Mouse (Mus musculus): ENCODE measurements at regions not wholly inside any gene's neighbourhood (a gene's known extent, or its start where the extent isn't known, plus 50 kb on each side); places are given as distances from the start of the nearest gene placed in this dataset.

DNA sequence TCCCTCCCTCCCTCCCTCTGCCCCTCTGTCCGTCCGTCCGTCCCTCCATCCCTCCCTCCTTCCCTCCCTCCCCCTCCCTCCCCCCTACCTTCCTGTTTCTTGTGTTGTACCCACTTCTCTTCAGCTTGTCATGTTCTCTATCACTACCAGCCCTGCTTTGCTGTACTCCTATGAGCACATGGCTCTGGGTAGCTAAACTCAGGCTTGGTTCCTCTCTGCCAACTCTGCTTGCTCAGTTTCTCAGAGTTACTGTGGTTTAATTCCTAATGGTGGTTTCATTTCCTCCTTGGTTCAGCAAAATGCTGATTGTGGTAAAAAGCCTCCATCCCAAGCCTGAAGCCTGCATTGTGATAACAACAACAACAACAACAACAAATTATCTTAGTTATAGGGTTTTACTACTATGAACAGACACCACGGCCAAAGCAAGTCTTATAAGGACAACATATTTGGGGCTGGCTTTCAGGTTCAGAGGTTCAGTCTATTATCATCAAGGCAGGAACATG lies 279.5 kb upstream of the Zfp703 start:
- Histone ChIP-seq H3K4me2 (replicated peaks; ENCODE audit: low read depth, low read length) (no peak overlapping the region), H3K9ac (ENCODE audit: low read depth, low read length) (no peak overlapping the region), H3K4me3 (ENCODE audit: low read length) (no peak overlapping the region), H3K9me3 (ENCODE audit: control insufficient read depth, low read length) (no peaks in the 10 kb centered on the region), H3K36me3 (ENCODE audit: control insufficient read depth, insufficient read depth, low read length) (no peaks in the 10 kb centered on the region), H3K4me1 (ENCODE audit: control insufficient read depth, insufficient read depth, low read length) (no peaks in the 10 kb centered on the region), H3K27ac (ENCODE audit: low read depth, low read length) (no peak overlapping the region), H3K27me3 (ENCODE audit: control insufficient read depth, insufficient read depth, low read length) (peaks cover 8% of the 10 kb centered on the region; the same call in 1 of the 2 replicates)
- no peak for ATAC-seq (ENCODE audit: low FRiP score, low TSS enrichment)
- 98% methylated on average over 1 of the region's 4 CpGs for WGBS

- H3K9me3 ChIP-seq (ENCODE audit: control insufficient read depth, low read length), result no peaks in the 10 kb centered on the region
- H3K27me3 ChIP-seq (ENCODE audit: control insufficient read depth, insufficient read depth, low read length), result peaks cover 4% of the 10 kb centered on the region; the same call in 1 of the 2 replicates
- H3K4me3 ChIP-seq (ENCODE audit: low read length), result no peak overlapping the region
- no peak for ATAC-seq (ENCODE audit: low FRiP score, low TSS enrichment)
- no peak overlapping the region for H3K27ac ChIP-seq (ENCODE audit: low read depth, low read length)
- no peak overlapping the region for H3K9ac ChIP-seq (ENCODE audit: low read depth, low read length)
- no peaks in the 10 kb centered on the region for H3K4me1 ChIP-seq (ENCODE audit: control insufficient read depth, insufficient read depth, low read length)
- H3K4me2 ChIP-seq (replicated peaks; ENCODE audit: low read depth, low read length), result no peak overlapping the region
- 55% methylated on average over 7 of the region's 7 CpGs for WGBS
- H3K36me3 ChIP-seq (ENCODE audit: control insufficient read depth, insufficient read depth, low read length), result no peaks in the 10 kb centered on the region
Measured at GRCm38 (mm10) chr8:26698580-26698979, 278.5 kb upstream of the Zfp703 start.

DNA sequence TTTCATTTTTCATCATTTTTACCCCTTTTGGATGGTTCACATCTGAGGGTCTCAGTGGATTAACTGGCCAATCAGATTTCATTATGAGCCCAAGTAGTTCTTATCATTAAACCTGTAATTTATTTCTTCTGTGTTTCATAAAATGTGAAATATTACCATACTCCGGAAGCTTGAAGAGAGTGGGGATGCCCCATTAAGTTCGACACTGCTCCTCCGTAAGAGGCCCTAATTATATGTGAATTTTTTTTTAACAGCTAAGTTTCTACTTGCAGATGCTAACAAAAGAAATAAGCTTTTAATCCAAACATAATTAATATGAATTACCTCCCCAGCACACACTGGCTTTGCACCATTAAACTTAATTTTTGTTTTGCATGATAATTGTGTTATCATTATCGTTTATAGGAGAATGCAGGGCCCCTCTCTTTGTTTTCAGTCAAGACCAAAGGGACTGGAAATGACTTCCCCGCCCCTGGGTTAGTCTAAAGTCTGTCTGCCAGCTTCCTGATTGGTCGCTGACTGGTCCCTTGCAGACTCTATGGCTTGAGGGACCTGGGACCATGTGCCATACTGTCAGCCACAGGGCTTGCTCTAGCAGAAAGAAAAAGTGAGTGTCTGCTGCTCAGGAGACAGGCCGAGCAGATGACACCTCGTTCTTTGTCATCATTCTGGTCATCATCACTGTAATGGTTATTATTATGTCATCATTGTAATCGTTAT lies 270.9 kb upstream of the Zfp703 start:
- no peaks in the 10 kb centered on the region for H3K9me3 ChIP-seq (ENCODE audit: control insufficient read depth, low read length)
- ATAC-seq (ENCODE audit: low FRiP score, low TSS enrichment), result no peak
- H3K4me3 ChIP-seq (ENCODE audit: low read length), result no peak overlapping the region
- H3K27me3 ChIP-seq (ENCODE audit: control insufficient read depth, insufficient read depth, low read length), result peaks cover 4% of the 10 kb centered on the region; the same call in 1 of the 2 replicates
- no peaks in the 10 kb centered on the region for H3K36me3 ChIP-seq (ENCODE audit: control insufficient read depth, insufficient read depth, low read length)
- H3K9ac ChIP-seq (ENCODE audit: low read depth, low read length), result no peak overlapping the region
- no peak overlapping the region for H3K4me2 ChIP-seq (replicated peaks; ENCODE audit: low read depth, low read length)
- 0 out of 2 replicates have a peak, but pooled peaks cover 11% of the 10 kb centered on the region for H3K4me1 ChIP-seq (ENCODE audit: control insufficient read depth, insufficient read depth, low read length)
- H3K27ac ChIP-seq (ENCODE audit: low read depth, low read length), result no peak overlapping the region
- 37% methylated on average over 9 of the region's 9 CpGs for WGBS

DNA sequence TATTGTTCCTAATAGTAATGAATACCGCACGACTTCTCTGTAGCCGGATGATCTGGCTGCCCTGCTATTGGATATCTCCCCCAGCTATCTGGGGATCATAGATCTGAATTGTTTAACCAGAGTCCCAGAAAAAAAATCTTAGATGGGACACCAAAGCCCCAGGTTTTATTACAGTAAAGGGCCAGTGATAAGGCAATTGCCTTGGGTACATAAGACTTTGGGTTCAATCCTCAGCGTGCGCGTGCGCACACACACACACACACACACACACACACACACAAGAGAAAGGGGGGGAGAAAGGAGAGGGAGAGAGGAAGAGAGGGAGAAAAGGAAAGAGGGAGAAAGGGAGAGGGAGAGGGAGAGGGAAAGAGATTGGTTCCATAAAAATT lies 270.4 kb upstream of the Zfp703 start:
- H3K9me3 ChIP-seq (ENCODE audit: control insufficient read depth, low read length), result no peaks in the 10 kb centered on the region
- no peak overlapping the region for H3K27ac ChIP-seq (ENCODE audit: low read depth, low read length)
- H3K27me3 ChIP-seq (ENCODE audit: control insufficient read depth, insufficient read depth, low read length), result peaks cover 4% of the 10 kb centered on the region; the same call in 1 of the 2 replicates
- H3K36me3 ChIP-seq (ENCODE audit: control insufficient read depth, insufficient read depth, low read length), result no peaks in the 10 kb centered on the region
- 0 out of 2 replicates have a peak, but pooled peaks cover 11% of the 10 kb centered on the region for H3K4me1 ChIP-seq (ENCODE audit: control insufficient read depth, insufficient read depth, low read length)
- no peak overlapping the region for H3K9ac ChIP-seq (ENCODE audit: low read depth, low read length)
- 85% methylated on average over 7 of the region's 7 CpGs for WGBS
- H3K4me3 ChIP-seq (ENCODE audit: low read length), result no peak overlapping the region
- no peak for ATAC-seq (ENCODE audit: low FRiP score, low TSS enrichment)
- no peak overlapping the region for H3K4me2 ChIP-seq (replicated peaks; ENCODE audit: low read depth, low read length)

GRCm38 (mm10) chr8:26713836-26714235 lies 263.3 kb upstream of the Zfp703 start:
- Histone ChIP-seq H3K4me2 (replicated peaks; ENCODE audit: low read depth, low read length) (no peak overlapping the region), H3K27ac (ENCODE audit: low read depth, low read length) (no peak overlapping the region), H3K4me1 (ENCODE audit: control insufficient read depth, insufficient read depth, low read length) (0 out of 2 replicates have a peak, but pooled peaks cover 8% of the 10 kb centered on the region), H3K9ac (ENCODE audit: low read depth, low read length) (no peak overlapping the region), H3K9me3 (ENCODE audit: control insufficient read depth, low read length) (no peaks in the 10 kb centered on the region), H3K4me3 (ENCODE audit: low read length) (no peak overlapping the region), H3K36me3 (ENCODE audit: control insufficient read depth, insufficient read depth, low read length) (no peaks in the 10 kb centered on the region), H3K27me3 (ENCODE audit: control insufficient read depth, insufficient read depth, low read length) (no peaks in the 10 kb centered on the region)
- no peak for ATAC-seq (ENCODE audit: low FRiP score, low TSS enrichment)
- 63% methylated on average over 8 of the region's 8 CpGs for WGBS

DNA sequence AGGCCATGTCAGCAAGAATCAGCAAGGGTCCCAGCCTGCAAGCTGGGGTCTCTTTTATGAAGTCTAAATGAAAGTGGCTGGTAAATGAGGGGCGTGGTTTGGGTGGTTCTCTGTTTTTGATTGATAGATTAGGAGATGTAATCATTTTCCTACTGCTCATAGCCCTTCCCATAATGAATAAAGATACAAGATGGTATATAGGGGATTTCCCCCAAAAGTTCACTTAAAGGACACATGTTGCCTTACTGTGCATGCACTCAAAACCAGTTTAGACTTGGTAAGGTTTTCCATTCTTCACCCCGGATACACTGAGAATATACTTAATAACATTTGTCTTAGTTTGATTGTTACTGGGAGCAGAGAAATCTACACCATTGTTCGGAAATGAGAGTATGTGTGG lies 262.4 kb upstream of the Zfp703 start:
- H3K4me1 ChIP-seq (ENCODE audit: control insufficient read depth, insufficient read depth, low read length), result 0 out of 2 replicates have a peak, but pooled peaks cover 6% of the 10 kb centered on the region
- ATAC-seq (ENCODE audit: low FRiP score, low TSS enrichment), result no peak
- no peak overlapping the region for H3K4me3 ChIP-seq (ENCODE audit: low read length)
- no peaks in the 10 kb centered on the region for H3K9me3 ChIP-seq (ENCODE audit: control insufficient read depth, low read length)
- WGBS, result 86% methylated on average over 3 of the region's 3 CpGs
- no peak overlapping the region for H3K27ac ChIP-seq (ENCODE audit: low read depth, low read length)
- no peak overlapping the region for H3K9ac ChIP-seq (ENCODE audit: low read depth, low read length)
- H3K4me2 ChIP-seq (replicated peaks; ENCODE audit: low read depth, low read length), result no peak overlapping the region
- no peaks in the 10 kb centered on the region for H3K36me3 ChIP-seq (ENCODE audit: control insufficient read depth, insufficient read depth, low read length)
- H3K27me3 ChIP-seq (ENCODE audit: control insufficient read depth, insufficient read depth, low read length), result no peaks in the 10 kb centered on the region

DNA sequence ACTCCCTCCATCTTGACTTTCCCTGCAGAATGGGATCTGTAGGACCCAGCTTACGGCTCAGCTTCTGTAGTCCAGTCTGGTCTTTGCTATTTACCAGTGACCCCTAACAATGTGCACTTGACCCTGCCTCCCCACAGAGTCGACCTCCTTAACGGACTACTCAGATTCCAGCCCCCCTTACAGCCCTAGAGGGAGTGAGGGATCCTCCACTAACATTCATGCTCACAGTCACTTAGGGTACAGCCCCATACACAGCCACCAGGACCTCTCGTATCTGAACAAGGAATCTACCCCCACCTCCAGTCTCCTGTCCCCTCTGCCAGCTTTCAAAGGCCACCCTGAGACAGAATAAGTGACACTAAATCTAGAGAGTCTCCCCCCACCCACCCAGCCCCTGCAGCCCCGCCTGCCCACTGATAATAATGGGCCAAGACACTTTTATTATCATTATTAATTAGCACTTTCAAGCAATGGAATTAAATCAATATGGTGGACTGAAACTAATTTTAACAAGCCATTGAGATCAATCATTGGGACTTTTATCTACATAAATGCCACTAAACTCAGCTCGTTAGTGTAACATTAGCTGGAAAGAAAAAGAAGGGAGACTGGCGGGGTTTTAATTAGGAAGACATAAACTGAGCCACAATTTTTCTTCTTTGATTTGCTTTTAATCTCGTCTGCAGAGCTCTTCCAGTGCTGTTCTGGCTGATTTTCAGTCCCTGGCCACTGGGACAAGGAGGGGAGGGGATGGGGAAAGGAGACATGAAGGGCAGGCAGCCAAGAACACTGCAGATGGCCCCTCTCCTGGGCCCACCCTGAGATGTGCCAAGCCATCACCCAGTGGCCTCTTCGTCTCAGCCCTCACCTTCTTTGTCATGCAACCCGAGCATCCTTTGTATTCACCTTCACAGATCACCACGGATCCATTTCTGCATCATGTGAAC lies 258.4 kb upstream of the Zfp703 start:
- H3K9ac ChIP-seq (ENCODE audit: low read depth, low read length), result no peak overlapping the region
- H3K4me2 ChIP-seq (replicated peaks; ENCODE audit: low read depth, low read length), result no peak overlapping the region
- ATAC-seq (ENCODE audit: low FRiP score, low TSS enrichment), result peak; percentile 93
- no peak overlapping the region for H3K27ac ChIP-seq (ENCODE audit: low read depth, low read length)
- H3K27me3 ChIP-seq (ENCODE audit: control insufficient read depth, insufficient read depth, low read length), result no peaks in the 10 kb centered on the region
- H3K36me3 ChIP-seq (ENCODE audit: control insufficient read depth, insufficient read depth, low read length), result no peaks in the 10 kb centered on the region
- H3K4me3 ChIP-seq (ENCODE audit: low read length), result no peak overlapping the region
- 31% methylated on average over 11 of the region's 11 CpGs for WGBS
- H3K9me3 ChIP-seq (ENCODE audit: control insufficient read depth, low read length), result no peaks in the 10 kb centered on the region
- no peaks in the 10 kb centered on the region for H3K4me1 ChIP-seq (ENCODE audit: control insufficient read depth, insufficient read depth, low read length)

- H3K4me2 ChIP-seq (replicated peaks; ENCODE audit: low read depth, low read length), result no peak overlapping the region
- H3K9me3 ChIP-seq (ENCODE audit: control insufficient read depth, low read length), result no peaks in the 10 kb centered on the region
- no peaks in the 10 kb centered on the region for H3K4me1 ChIP-seq (ENCODE audit: control insufficient read depth, insufficient read depth, low read length)
- no peaks in the 10 kb centered on the region for H3K27me3 ChIP-seq (ENCODE audit: control insufficient read depth, insufficient read depth, low read length)
- H3K36me3 ChIP-seq (ENCODE audit: control insufficient read depth, insufficient read depth, low read length), result no peaks in the 10 kb centered on the region
- H3K4me3 ChIP-seq (ENCODE audit: low read length), result no peak overlapping the region
- no peak for ATAC-seq (ENCODE audit: low FRiP score, low TSS enrichment)
- H3K9ac ChIP-seq (ENCODE audit: low read depth, low read length), result no peak overlapping the region
- H3K27ac ChIP-seq (ENCODE audit: low read depth, low read length), result no peak overlapping the region
- 54% methylated on average over 3 of the region's 3 CpGs for WGBS
Measured at GRCm38 (mm10) chr8:26722766-26723165, 254.4 kb upstream of the Zfp703 start.

DNA sequence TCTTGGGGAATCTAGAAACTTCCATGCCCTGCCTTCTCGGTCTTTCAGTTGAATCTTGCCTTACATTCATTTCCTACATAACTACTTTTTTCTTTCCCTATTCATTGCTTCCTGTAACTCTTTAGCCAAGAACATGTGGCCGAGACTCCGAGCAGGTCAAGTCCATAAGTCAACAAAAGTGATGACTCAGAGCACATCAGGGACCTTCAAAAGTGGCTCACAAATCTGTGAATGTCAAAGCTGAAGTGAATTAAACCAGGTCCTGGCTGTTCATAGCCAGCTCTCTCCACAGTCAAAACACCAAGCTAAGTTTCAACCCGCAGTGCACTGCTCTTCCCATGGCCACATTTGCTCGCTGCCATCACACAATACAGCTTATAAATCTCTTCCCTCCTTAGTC lies 252.5 kb upstream of the Zfp703 start:
- H3K4me2 ChIP-seq (replicated peaks; ENCODE audit: low read depth, low read length), result no peak overlapping the region
- H3K9me3 ChIP-seq (ENCODE audit: control insufficient read depth, low read length), result no peaks in the 10 kb centered on the region
- no peak overlapping the region for H3K9ac ChIP-seq (ENCODE audit: low read depth, low read length)
- H3K27ac ChIP-seq (ENCODE audit: low read depth, low read length), result no peak overlapping the region
- no peaks in the 10 kb centered on the region for H3K27me3 ChIP-seq (ENCODE audit: control insufficient read depth, insufficient read depth, low read length)
- no peaks in the 10 kb centered on the region for H3K4me1 ChIP-seq (ENCODE audit: control insufficient read depth, insufficient read depth, low read length)
- no peak overlapping the region for H3K4me3 ChIP-seq (ENCODE audit: low read length)
- WGBS, result 49% methylated on average over 5 of the region's 5 CpGs
- no peaks in the 10 kb centered on the region for H3K36me3 ChIP-seq (ENCODE audit: control insufficient read depth, insufficient read depth, low read length)
- no peak for ATAC-seq (ENCODE audit: low FRiP score, low TSS enrichment)
